Mouse (Mus musculus) liver, embryonic 14.5 days (tissue): ENCODE measurements around the gene Plekha7. TPM values are rescaled to one million over a fixed set of nuclear protein-coding genes. Genes with fewer than 3 reads are reported as not detected.

Source experiments
- ATAC-seq: fragments of 200-750 bp; cut with Nextera tagmentation; 2 replicates; pipeline ENCODE4 v1.8.0; 2017; ENCODE audit warnings: moderate number of reproducible peaks, mild to moderate bottlenecking, moderate library complexity; ENCODE audit not compliant: insufficient read depth
- DNase-seq, 3 experiments: peaks; one replicate each; pipeline ENCODE4 v3.0.0-alpha.2; 2012 to 2013; ENCODE audit warnings: low read depth in 3 of 3, low spot score in 3 of 3
- H3K27ac ChIP-seq: fragments of 300-500 bp; sonication (generic); 2 replicates; pipeline ENCODE4 v1.5.1; 2014; ENCODE audit warnings: moderate library complexity, mild to moderate bottlenecking, control low read depth, inconsistent platforms
- H3K27me3 ChIP-seq: fragments of 300-500 bp; sonication (generic); 2 replicates; pipeline ENCODE4 v1.6.1; 2014; ENCODE audit warnings: mild to moderate bottlenecking, low read length, moderate library complexity; ENCODE audit not compliant: control insufficient read depth, insufficient read depth
- H3K36me3 ChIP-seq: fragments of 300-500 bp; sonication (generic); replicated peaks from 2 replicates; pipeline ENCODE4 v1.6.1; 2014; ENCODE audit warnings: low read depth; ENCODE audit not compliant: control insufficient read depth, insufficient read depth
- H3K4me1 ChIP-seq, 2 experiments: fragments of 200-500 bp in 1 of 2; fragments of 300-500 bp in 1 of 2; sonication (generic) in 1 of 2; replicated peaks; 2 replicates each; pipeline ENCODE4 v1.6.1; 2012 to 2014; ENCODE audit warnings: antibody characterized with exemption in 1 of 2, inconsistent platforms in 1 of 2, low read length in 1 of 2; ENCODE audit not compliant: control insufficient read depth in 2 of 2, insufficient read depth in 2 of 2
- H3K4me2 ChIP-seq: fragments of 300-500 bp; sonication (generic); 2 replicates; pipeline ENCODE4 v1.6.1; 2014; ENCODE audit warnings: low read depth, mild to moderate bottlenecking, control low read depth, moderate library complexity
- H3K4me3 ChIP-seq, 2 experiments: fragments of 200-500 bp in 1 of 2; fragments of 300-500 bp in 1 of 2; sonication (generic) in 1 of 2; 2 replicates each; pipeline ENCODE4 v1.5.1; 2012 to 2014; ENCODE audit warnings: low read depth in 2 of 2, low read length in 2 of 2, mild to moderate bottlenecking in 2 of 2, control low read depth in 1 of 2, inconsistent platforms in 1 of 2, moderate library complexity in 1 of 2; ENCODE audit not compliant: insufficient read depth in 1 of 2
- H3K9ac ChIP-seq: fragments of 300-500 bp; sonication (generic); replicated peaks from 2 replicates; pipeline ENCODE4 v1.6.1; 2014; ENCODE audit warnings: mild to moderate bottlenecking, control low read depth, moderate library complexity
- H3K9me3 ChIP-seq: fragments of 300-500 bp; sonication (generic); 2 replicates; pipeline ENCODE4 v1.6.1; 2016; ENCODE audit warnings: low read length, mixed read lengths; ENCODE audit not compliant: control insufficient read depth
- CTCF ChIP-seq: IDR thresholded peaks from 2 replicates; pipeline ENCODE4 v1.5.1; 2016; ENCODE audit warnings: antibody characterized with exemption, low read depth, control low read depth
- EP300 ChIP-seq: IDR thresholded peaks from 2 replicates; pipeline ENCODE4 v1.6.1; 2016; ENCODE audit warnings: antibody characterized with exemption, low read depth
- WGBS: fragments of 180-500 bp; shearing (Covaris S2); extraction: QIAGEN DNeasy Blood & Tissue Kit; methylation state at CpG from one replicate; pipeline ENCODE4 v1.1.7; 2014; ENCODE audit not compliant: insufficient replicate concordance; 5-methylcytosine and 5-hydroxymethylcytosine counted together
- polyA plus RNA-seq, 2 experiments: library from polyadenylated mRNA; depleted of rRNA in 1 of 2; stranded (reverse) in 1 of 2; unstranded in 1 of 2; fragments of >200 nt; fragmentation: Nextera tagmentation in 1 of 2; extraction: Ambion mirVana in 1 of 2; gene quantifications; 2 replicates each; pipeline versions ENCODE4 v1.2.1 to v1.2.3; 2012 to 2014

Gene Plekha7
- polyA plus RNA-seq, 2 experiments = 1.5 to 2.1 TPM

- Histone ChIP-seq H3K4me1 (no peaks in the 10 kb centered on the region; a peak in 1 of 4 replicates), H3K27ac (no peak overlapping the region), H3K9ac (no peak overlapping the region), H3K27me3 (no peaks in the 10 kb centered on the region), H3K36me3 (no peaks in the 10 kb centered on the region), H3K4me3 (no peak overlapping the region), H3K4me2 (no peak overlapping the region), H3K9me3 (no peaks in the 10 kb centered on the region)
- DNase-seq = no peak
- no peak for ATAC-seq
- TF ChIP-seq EP300 = no peak
- no peak for TF ChIP-seq CTCF
Measured at GRCm38 (mm10) chr7:116276315-116276714, 31.9 kb downstream of the Plekha7 start.

DNA sequence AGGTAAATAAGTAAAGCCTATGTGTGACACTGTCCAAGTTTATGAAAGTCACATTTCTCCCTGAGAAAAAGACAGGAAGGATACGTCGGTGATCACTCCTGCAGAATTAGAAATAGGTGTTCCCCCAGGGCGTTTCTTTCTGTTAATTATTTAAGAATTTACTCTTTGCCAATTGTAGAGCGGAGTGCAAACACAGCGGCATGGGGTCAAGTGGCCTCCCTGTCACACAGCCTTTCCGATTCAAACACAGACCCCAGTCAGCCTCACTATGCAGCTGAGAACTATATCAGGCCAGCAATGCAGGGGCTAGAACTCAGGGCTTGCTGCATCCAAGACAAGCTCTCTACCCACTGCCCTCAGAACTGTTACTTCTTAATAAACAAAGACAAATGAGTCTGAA, 35.1 kb downstream of the Plekha7 start:
- no peaks in the 10 kb centered on the region for H3K36me3 ChIP-seq
- no peaks in the 10 kb centered on the region for H3K9me3 ChIP-seq
- H3K4me3 ChIP-seq = no peak overlapping the region
- H3K27me3 ChIP-seq = no peaks in the 10 kb centered on the region
- TF ChIP-seq CTCF = no peak
- no peak for TF ChIP-seq EP300
- no peaks in the 10 kb centered on the region; a peak in 1 of 4 replicates for H3K4me1 ChIP-seq
- no peak overlapping the region for H3K9ac ChIP-seq
- no peak overlapping the region for H3K27ac ChIP-seq
- WGBS = 71% methylated on average over 6 of the region's 6 CpGs
- no peak for ATAC-seq
- H3K4me2 ChIP-seq = no peak overlapping the region
- DNase-seq = no peak

DNA sequence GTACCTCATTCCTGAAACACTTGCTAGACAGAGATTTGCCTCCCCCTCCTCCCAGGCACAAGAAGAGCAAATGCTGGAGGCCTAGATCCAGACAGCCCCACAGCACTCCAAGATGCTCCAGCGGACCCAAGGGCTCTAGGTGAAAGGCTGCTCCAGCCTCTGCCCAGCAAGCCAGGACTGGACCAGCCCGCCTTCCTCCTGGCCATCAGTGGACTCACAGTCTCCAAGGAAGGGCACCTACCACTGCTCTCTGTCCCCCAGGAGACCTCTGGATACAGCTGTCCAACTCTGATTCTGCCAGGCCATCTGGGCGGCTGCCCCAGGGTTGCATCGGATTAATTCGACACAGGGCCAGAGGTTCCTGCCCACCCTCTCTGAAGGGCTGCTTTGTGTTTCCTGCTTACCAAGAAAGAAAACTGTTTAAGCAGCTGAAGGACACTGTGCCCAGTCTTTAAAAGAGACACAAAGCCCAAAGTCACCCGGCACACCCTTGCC, 38.6 kb downstream of the Plekha7 start:
- WGBS = 68% methylated on average over 6 of the region's 6 CpGs
- H3K4me1 ChIP-seq = no peaks in the 10 kb centered on the region; a peak in 1 of 4 replicates
- DNase-seq (no peak), ATAC-seq (no peak)
- H3K27me3 ChIP-seq = no peaks in the 10 kb centered on the region
- H3K36me3 ChIP-seq = no peaks in the 10 kb centered on the region
- H3K4me2 ChIP-seq = no peak overlapping the region
- H3K27ac ChIP-seq = no peak overlapping the region
- TF ChIP-seq CTCF (no peak), EP300 (no peak)
- H3K9ac ChIP-seq = no peak overlapping the region
- no peaks in the 10 kb centered on the region for H3K9me3 ChIP-seq
- H3K4me3 ChIP-seq = no peak overlapping the region

GRCm38 (mm10) chr7:116268113-116268926, 39.9 kb downstream of the Plekha7 start:
- no peaks in the 10 kb centered on the region for H3K4me1 ChIP-seq
- H3K27me3 ChIP-seq = no peaks in the 10 kb centered on the region
- ATAC-seq = 0 out of 2 replicates have a peak, but pooled peaks have one; percentile 15
- H3K4me2 ChIP-seq = no peak overlapping the region
- H3K9me3 ChIP-seq = no peaks in the 10 kb centered on the region
- H3K9ac ChIP-seq = no peak overlapping the region
- 41% methylated on average over 13 of the region's 13 CpGs for WGBS
- no peak overlapping the region for H3K4me3 ChIP-seq
- H3K27ac ChIP-seq = no peak overlapping the region
- TF ChIP-seq EP300 = no peak
- no peak for TF ChIP-seq CTCF
- no peaks in the 10 kb centered on the region for H3K36me3 ChIP-seq
- DNase-seq = no peak

GRCm38 (mm10) chr7:116263281-116263680, 44.9 kb downstream of the Plekha7 start:
- Histone ChIP-seq H3K9me3 (no peaks in the 10 kb centered on the region), H3K4me3 (no peak overlapping the region), H3K36me3 (no peaks in the 10 kb centered on the region), H3K4me2 (no peak overlapping the region), H3K4me1 (no peaks in the 10 kb centered on the region), H3K27me3 (no peaks in the 10 kb centered on the region), H3K27ac (no peak overlapping the region), H3K9ac (no peak overlapping the region)
- DNase-seq (no peak), ATAC-seq (no peak)
- 65% methylated on average over 7 of the region's 7 CpGs for WGBS
- no peak for TF ChIP-seq EP300
- no peak for TF ChIP-seq CTCF
